Mouse (Mus musculus) small intestine, adult 2 months (tissue): ENCODE measurements around the gene Gpr139.

Experiments
- CTCF ChIP-seq: fragments of 200-500 bp; IDR thresholded peaks from 2 replicates; pipeline ENCODE4 v1.5.1; 2012; ENCODE audit warnings: low read depth, mild to moderate bottlenecking, control low read depth, inconsistent platforms, low read length, moderate library complexity, mixed read lengths; ENCODE audit not compliant: insufficient replicate concordance, insufficient read length; ENCODE audit errors: extremely low read depth
- POLR2A ChIP-seq: fragments of 200-500 bp; IDR thresholded peaks from 2 replicates; pipeline ENCODE4 v1.6.1; 2012; ENCODE audit warnings: low read depth, mild to moderate bottlenecking, control low read depth, inconsistent platforms, low read length, moderate library complexity

DNA sequence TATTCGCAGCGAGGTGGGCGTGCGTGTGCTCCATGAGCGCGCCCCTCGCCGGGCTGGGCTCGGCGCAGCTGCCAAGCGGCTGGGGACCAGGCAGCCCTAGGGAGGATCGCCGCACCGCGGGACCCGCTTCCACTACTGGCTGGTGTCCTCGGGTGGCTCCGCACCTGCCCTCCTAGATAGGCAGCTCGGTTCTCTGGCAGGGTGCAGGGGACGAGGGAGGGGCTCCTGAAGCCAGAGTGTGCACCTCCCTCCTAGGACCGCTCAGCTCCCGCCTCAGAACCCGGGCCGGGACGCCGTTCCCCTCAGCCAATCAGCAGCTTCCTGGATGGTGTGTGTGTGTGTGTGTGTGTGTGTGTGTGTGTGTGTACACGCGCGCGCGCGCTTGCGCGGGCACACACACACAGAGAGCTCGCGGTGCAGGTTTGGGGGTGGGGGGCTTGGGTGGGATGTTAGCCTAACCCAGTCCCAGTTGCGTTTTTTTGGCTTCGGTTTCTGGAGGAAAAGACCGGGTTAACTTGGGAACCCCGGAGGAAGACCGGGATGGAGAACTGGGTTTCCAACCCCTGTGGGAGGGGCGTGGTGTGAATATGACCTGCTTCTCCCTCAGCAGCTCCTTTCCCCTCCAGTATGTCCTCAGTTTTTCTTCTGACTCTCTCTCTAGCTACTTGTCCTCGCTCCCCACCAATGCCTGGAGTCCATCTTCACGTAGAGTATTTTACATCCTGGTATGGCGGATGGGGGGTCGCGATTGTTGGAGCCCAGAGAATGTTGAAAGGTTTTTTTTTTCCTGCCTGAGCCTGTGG, at the start of gene Gpr139:
- no peak for TF ChIP-seq POLR2A
- TF ChIP-seq CTCF = no peak
